Mouse (Mus musculus) right cerebral cortex, postnatal 25 days (tissue): ENCODE data around the gene Polr2g.
"Not testable (repeated sequence)": the region's sequence is repeated elsewhere in the genome, so short reads cannot be mapped to it uniquely, and the experiment has no call there.

Experiments used
- DNase-seq: peaks from one replicate; pipeline ENCODE4 v3.0.0; 2022

Polr2g gene

GRCm38 (mm10) chr19:8798264-8798946 lies at the start of gene Polr2g:
Polr2g (minus strand) TSS chr19:8798577.
- DNase-seq = peak; percentile 86

- peak; percentile 57 for DNase-seq
Measured at GRCm38 (mm10) chr19:8844371-8845129, 46.2 kb upstream of the Polr2g start.

- no peak for DNase-seq
Measured at GRCm38 (mm10) chr19:8842961-8843360, 44.6 kb upstream of the Polr2g start.

GRCm38 (mm10) chr19:8841012-8841411 lies 42.6 kb upstream of the Polr2g start:
- no peak for DNase-seq

GRCm38 (mm10) chr19:8839908-8840791 lies 41.8 kb upstream of the Polr2g start:
- DNase-seq = peak; percentile 79

GRCm38 (mm10) chr19:8839103-8839907 lies 40.9 kb upstream of the Polr2g start, which contains the start of gene Gng3:
Gng3 (minus strand) TSS chr19:8839194.
- DNase-seq = peak; percentile 85

- DNase-seq = peak; percentile 44
Measured at GRCm38 (mm10) chr19:8838041-8838730, 39.8 kb upstream of the Polr2g start.

- DNase-seq = peak; percentile 84
Measured at GRCm38 (mm10) chr19:8837251-8837791, 38.9 kb upstream of the Polr2g start, which contains the start of gene Bscl2. Bscl2 (plus strand) TSS chr19:8837467.

GRCm38 (mm10) chr19:8836327-8836726 lies 38.0 kb upstream of the Polr2g start:
- DNase-seq = not testable (repeated sequence)

- DNase-seq = no peak
Measured at GRCm38 (mm10) chr19:8832971-8833370, 34.6 kb upstream of the Polr2g start.

GRCm38 (mm10) chr19:8831262-8831661 lies 32.9 kb upstream of the Polr2g start:
- DNase-seq = no peak

- DNase-seq = no peak
Measured at GRCm38 (mm10) chr19:8830664-8831063, 32.3 kb upstream of the Polr2g start.

- DNase-seq = no peak
Measured at GRCm38 (mm10) chr19:8829660-8830059, 31.3 kb upstream of the Polr2g start, which contains the start of gene AC129217.1. AC129217.1 (plus strand) TSS chr19:8829773.

GRCm38 (mm10) chr19:8822696-8823095 lies 24.3 kb upstream of the Polr2g start:
- DNase-seq = no peak

GRCm38 (mm10) chr19:8821146-8821545 lies 22.8 kb upstream of the Polr2g start:
- no peak for DNase-seq

- DNase-seq = no peak
Measured at GRCm38 (mm10) chr19:8820424-8820956, 22.1 kb upstream of the Polr2g start.

- DNase-seq = peak; percentile 99
Measured at GRCm38 (mm10) chr19:8819596-8820423, 21.4 kb upstream of the Polr2g start, which contains the start of gene Hnrnpul2. Hnrnpul2 (plus strand) TSS chr19:8820010.

GRCm38 (mm10) chr19:8818801-8819595 lies 20.6 kb upstream of the Polr2g start, which contains the start of gene Ttc9c:
Ttc9c (minus strand) TSS chr19:8819333.
- peak; percentile 95 for DNase-seq

GRCm38 (mm10) chr19:8818301-8818798 lies 20.0 kb upstream of the Polr2g start:
- DNase-seq = no peak
